Mouse (Mus musculus): ENCODE data around the gene Bckdha.

Gene Bckdha

DNA sequence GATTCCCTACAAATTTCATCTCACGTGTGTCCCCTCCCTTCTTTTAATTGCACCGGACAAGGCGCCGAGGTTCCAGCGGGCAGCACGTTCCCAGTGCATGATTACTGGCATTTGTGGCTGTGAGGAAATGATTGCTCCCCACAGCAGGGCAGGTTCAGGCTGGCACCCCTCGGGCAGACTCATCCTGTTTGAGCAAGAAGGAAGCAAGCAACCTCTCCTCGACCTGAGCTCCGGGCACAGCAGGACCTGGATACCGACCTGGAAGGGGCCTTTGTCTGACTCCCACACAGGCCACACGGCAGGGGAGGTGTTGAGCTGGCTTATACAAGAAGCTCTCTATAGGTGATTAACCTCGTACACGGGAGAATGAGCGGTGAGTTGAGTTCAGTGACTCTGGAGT, 13.7 kb downstream of the Bckdha start:
- DNase-seq (ENCODE audit: low read depth, low spot score): no peak

DNA sequence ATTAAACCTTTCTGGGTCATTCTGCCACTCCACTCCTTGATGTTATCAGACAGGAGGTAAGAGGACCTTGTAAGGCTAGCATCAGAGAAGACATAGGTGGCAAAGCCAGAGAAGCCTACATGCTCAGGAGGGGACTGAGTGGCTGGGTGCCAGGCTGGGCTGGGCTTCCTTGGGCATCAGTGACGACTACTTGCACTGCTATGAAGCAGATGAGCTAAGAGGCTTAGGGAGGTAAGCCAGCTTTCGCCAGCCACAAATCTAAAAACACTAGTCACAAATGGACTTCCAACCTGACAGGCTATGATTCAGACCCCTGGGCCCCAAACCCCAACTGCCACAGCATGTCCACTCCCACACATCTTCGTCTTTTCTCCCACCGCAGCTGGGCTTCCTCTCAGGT, 14.2 kb downstream of the Bckdha start:
- DNase-seq (ENCODE audit: low read depth, low spot score): no peak

DNA sequence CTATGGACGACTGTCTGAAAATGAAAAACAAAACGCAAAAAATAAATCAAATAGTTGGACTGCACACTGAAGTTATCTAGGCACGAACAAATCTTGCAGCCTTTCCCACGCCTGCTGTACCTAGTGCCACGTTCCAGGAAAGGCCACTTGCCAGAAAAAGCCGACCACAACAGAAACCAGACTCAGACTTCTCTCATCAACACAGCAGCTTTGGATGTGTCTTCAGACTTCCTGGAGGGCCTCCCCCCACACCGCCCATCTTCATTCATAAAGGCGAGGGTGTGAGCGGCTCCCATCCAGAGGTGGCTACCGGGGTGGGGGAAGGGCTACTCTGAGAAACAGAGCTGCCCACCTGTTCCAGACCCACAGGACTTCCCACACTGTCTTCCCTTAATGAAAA, 14.6 kb downstream of the Bckdha start:
- no peak for DNase-seq (ENCODE audit: low read depth, low spot score)

DNA sequence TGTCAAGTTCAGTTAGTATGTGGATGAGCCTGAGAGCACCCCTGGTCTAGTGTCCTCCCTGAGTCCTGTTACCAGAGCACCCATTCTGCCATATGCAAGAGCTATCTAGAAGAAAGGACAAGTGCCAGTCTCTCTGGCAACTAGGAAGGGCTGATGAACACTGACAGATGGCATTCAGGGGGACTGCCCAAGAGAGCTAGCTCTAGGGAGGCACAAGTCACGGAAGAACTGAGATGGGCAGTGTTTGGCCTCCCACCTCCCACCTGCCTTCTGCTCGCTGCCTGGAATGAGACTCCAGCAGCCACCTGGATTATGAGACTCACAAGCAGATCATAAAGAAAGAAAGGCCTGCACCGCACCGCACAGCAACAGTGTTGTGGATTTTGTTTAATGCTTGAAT, 19.0 kb downstream of the Bckdha start:
- DNase-seq (ENCODE audit: low read depth, low spot score): no peak

DNA sequence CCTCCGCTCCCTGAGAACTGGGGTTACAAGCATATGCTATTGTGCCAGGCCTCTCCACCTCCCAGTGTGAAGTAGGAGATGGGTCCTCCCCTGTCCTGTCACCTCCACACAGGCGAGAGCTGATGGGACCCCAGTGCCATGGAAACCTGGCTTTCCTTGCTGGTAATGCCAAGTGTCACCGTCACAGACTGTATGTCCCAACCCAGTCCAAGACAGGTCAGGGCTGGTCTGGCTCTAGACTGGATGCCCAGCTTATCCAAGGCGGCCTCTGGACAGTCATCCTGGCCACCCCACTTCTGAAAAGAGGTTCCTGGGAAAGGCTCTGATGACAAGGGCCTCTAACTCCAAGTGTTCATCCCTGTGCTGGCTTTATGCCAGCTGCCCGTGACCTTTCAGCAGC, 21.7 kb downstream of the Bckdha start:
- DNase-seq (ENCODE audit: low read depth, low spot score): no peak

DNA sequence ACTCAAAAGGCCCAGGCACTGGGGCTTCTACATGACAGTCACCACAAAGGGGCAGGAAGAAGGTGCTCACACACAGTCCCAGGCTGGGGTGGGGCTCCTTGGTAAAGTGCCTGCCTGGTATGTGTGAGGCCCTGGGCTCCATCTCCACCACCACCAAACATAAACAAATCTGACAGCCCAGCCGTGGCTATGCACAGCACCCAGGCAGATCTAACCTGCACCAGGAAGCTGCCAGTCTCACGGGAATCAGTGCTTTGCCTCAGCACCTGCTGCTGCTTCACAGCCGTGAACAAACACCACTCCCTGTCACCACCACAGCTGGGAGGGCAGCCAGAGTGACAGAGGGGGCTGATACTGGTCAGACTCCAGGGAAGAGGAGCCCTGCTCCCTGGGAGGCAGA, 22.4 kb downstream of the Bckdha start:
- no peak for DNase-seq (ENCODE audit: low read depth, low spot score)

DNA sequence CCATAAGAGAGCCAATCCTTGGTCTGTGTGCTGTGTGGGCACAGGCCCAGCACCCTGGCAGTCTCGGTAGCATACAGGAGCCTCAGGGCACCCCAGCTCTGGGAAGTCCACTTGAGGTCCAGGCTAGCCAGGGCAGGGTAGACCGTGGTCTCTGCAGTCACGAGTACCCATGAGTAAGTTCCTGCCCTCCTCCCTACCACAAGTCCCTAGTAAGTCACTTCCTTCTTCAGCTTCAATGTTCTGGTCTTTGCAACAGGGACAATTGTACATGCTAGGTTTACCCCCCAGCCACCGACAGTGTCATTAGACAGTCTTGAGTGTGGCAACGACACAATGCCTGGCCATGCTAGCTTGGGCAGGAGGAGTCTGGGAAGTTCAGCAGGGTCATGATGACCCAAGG, 26.1 kb downstream of the Bckdha start:
- DNase-seq (ENCODE audit: low read depth, low spot score): no peak

DNA sequence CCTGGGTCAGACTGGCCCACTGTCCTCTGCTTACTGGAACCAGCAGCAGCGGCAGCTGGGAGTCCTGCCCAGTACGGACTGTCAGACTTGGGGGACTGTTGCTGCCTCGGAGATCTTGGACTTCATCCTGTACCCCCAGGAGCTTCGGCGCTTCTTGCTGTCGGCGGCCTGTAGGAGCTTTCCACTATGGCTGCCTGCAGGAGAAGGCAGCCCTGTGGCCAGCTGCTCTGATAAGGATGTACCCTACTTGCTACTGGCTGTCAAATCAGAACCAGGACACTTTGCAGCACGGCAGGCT, 30.5 kb downstream of the Bckdha start:
- no peak for DNase-seq (ENCODE audit: low read depth, low spot score)

DNA sequence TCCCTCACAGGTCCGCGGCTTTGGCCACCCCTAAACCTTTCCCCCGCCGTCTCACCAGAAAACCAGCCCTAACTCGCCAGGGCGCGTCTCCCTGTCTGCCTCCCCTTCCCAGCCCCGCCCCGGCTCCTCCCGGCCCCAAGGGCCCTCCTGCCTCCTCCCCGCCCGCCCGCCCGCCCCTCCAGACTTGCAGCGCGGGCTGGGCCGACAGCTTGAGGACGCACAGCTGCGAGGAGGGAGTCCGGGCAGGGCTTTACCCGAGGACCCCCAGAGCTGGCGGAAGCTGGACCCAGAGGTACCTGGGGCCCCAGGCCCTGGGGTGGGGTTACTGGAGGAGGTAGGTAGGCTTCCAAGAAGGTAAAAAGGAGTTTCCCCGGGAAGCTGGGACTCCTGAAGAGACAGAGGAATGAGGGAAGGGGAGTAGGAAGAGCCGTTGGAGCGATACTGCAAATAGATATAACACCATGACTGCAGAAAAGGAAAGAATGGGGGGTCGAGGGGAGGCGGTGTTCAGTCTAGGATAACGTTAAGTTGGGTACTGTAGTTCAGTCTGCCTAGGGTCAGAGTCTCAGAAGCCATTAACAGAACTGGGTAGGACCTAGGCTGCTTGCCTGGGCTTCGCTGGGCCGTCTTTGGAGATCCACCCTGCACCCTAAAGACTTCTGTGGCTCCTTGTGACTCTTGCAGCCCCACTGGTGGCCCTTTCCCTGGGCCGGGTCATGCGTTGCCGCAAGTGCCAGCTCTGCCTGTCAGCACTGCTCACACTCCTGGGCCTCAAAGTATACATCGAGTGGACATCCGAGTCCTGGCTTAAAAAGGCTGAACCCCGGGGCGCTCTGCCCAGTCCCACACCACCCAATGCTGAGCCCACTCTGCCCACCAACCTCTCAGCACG, 31.1 kb downstream of the Bckdha start:
- peak; percentile 23 for DNase-seq (ENCODE audit: low read depth, low spot score)

DNA sequence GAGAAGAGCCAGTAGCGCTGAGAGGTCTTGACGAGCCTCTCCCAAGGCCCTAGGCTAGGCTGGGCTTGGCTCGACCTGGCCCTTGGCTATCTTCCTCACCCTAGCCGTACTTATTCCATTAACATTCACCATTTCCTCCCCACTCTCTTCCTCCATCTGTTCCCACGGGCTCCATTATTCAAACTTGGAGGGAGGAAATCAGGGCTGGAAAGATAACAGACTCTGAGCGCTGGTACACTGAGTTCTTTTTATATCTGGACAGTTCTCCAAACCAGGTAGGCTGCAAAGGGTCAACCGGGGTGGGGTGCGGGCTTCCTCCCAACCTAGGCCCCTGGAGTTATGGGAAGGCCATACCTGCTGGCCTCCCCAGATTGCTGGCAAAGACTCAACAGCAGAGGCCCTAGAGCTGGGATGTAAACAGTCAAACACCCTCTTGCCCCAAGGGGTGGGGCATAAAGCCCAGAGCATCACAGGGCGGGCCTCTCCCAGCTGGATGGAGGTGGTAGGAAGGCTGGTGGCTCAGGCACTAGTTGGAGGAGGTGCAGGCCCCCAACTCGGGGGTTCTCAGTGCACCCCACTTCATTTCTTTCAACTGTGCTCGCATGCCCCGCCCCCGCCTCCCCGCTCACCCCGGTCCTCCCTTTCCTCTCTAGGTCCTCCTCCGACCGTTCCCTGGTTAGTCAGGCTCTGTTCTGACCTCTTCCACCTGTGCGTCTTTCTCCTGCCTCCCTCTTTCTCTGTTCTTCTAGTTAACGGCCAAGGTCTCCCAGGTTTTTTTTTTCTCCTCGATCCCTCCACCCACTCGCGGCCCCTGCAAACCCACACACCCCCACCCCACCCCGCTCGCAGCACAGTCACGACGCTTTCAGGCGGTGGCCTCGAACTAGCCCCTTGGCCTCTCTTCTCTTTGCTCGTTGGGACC, 32.0 kb downstream of the Bckdha start, which contains the start of gene B3gnt8:
Gene B3gnt8, plus strand, starts transcription at position 146 of the 922 bp plus-strand sequence.
- no peak for DNase-seq (ENCODE audit: low read depth, low spot score)

DNA sequence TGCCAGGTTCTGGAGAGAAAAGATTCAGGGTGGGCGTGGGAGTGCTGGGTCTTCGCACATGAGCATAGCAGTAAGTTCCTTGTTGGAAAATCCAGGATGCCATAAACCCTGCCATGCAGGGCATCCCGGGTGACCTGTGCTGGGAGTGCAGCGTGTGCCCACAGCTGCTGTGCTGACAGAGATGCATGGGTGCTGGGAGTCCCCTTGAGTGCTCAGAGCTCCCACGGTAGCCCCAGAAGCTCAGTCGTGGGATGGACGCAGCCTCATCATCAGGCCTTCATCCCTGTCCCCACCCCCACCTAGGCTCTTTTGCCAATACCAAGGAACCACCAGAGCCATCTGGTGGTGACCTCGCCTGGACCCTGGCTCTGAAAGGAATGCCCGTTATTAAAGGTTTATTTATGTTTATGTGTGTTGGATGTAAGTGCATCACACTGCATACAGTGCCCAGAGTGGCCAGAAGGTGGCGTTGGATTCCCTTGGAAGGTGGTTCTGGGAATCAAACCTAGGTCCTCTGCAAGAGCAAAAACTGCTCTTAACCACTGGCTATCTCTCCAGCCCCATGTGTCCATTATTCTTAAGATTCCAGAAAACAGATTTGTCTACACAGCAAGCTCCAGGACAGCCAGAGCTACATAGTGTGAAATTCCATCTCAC, 33.1 kb downstream of the Bckdha start:
- DNase-seq (ENCODE audit: low read depth, low spot score): no peak

DNA sequence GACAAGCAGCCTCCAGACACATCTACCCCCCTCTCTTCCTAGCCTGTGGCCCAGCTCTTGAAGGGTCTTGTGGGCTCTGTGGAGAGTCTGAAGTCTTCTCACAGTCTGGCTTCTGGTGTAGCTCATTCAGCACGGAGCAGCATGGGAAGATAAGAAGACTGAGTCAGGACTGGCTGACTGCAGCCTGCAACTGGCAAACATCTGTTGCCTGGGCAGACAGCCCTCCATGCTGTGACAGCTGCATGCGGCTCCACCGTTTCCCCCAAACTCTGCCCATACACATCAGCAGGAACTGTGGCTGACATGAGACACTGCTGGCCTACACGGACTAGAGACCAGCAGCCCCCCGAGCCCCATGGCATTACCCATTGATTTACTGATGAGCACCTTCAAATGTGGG, 33.9 kb downstream of the Bckdha start:
- DNase-seq (ENCODE audit: low read depth, low spot score): no peak

DNA sequence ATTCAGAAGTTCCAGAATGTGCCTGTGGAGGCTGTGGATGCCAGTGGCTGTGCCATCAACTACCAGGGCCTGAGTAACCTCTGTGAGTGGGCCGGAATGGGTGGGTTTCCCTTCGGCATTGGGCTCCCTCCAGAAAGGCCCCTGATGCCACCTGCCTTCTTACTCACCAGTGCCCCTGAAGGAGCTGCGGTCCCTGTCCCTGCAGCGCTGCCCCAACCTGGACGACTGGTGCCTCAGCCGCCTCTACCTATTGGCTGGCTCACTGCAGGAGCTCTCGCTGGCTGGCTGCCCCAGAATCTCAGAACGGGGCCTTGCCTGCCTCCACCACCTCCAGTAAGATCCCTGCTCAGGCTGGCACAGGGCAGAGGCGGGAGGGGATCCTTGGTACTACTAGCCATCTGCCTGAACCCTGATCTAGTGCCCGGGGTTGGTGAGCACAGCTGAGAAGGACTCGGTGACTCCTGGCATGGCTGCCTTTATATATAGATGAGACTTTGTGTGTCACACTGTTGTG, 34.9 kb downstream of the Bckdha start:
- DNase-seq (ENCODE audit: low read depth, low spot score): no peak

DNA sequence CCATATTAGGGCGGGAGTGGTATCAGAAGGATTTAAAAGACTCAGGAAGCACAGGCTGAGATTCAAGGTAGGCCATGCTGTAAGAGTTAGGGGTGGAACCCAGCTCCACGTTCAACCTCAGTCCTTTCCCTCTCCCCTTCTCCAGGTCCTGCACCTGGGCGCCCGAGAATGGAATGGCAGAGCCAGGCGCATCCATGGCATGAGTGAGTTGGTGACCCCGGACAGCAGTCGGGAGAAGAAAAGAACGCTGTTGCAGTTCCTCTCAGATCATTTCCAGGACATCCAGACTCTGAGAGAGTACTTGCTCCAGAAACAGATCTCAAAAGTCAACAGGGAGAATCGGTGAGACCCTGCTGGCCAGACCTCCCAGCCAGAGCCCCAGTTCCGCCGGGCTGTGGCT, 38.0 kb downstream of the Bckdha start:
- DNase-seq (ENCODE audit: low read depth, low spot score): no peak

DNA sequence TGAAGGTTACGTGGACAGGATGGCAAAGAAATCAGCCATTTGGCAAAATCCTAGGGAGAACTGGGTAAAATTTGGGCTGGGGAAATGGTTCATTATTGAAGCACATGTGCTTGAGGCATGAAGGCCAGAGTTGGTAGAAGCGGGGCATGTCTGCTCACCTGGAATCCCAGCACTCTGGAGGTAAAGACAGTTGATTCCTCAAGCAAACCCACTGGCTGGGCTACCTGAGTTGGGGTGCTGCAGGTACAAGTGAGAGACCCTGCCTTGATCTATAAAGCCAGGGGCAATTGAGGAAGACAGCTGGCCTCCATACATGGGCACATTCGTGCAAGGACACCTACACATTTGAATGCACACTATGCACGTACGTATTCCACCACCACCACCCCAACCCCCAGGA, 38.7 kb downstream of the Bckdha start:
- DNase-seq (ENCODE audit: low read depth, low spot score): no peak

DNA sequence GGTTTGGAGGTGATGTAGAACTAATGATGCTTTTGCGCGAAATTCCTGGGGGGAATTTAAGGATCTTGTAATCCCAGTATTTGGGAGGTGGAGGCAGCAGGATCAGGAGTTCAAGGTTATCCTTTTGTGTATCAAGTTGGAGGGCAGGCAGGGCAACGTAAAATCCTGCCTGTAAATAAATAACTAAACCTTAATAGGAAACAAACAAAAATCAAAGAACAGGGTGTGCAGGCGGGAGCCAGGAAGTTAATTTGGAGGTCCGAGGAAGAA, 39.1 kb downstream of the Bckdha start:
- no peak for DNase-seq (ENCODE audit: low read depth, low spot score)

DNA sequence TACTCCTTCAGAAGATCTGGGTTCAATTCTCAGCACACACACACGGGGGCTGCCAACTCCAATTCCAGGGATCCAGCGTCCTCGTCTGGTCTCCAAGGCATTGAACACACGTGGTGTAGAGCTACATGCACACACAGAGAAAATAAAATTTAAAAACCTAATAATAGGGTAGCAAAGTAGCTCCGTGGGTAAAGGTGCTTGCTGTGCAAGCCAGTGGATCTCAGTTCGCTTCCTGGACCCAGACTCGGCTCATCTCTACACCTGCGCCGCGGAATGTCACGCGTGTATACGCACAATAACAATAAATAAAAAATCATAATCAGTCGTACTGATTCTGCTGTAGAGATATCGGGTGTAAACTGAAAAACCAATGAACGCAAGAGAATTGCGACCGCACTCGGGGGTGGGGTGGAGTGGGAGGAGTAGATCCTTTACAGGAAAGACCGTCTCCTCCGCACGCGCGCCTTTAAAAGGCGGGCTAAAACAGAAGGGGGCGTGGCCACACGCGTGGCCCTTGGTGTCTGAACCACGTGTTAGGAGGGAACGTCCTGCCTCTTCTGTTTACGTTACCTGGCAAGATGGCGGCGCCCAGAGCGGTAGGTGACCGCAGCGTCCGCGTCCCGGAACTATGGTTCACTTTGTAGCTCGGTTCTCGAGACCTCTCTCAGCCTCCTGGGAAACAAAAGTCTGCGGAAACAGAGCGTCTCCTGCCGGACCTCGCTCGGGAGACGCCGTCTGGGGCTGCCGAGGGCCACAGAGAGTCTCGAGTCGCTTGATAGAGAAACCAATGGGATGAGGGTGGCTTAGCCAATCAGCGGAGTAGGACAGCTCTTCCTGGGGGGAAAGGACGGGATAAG, 39.7 kb downstream of the Bckdha start, which contains the start of gene Dmac2:
Gene Dmac2, plus strand, starts transcription at position 550 of the 857 bp plus-strand sequence.
- DNase-seq (ENCODE audit: low read depth, low spot score): peak; percentile 94

DNA sequence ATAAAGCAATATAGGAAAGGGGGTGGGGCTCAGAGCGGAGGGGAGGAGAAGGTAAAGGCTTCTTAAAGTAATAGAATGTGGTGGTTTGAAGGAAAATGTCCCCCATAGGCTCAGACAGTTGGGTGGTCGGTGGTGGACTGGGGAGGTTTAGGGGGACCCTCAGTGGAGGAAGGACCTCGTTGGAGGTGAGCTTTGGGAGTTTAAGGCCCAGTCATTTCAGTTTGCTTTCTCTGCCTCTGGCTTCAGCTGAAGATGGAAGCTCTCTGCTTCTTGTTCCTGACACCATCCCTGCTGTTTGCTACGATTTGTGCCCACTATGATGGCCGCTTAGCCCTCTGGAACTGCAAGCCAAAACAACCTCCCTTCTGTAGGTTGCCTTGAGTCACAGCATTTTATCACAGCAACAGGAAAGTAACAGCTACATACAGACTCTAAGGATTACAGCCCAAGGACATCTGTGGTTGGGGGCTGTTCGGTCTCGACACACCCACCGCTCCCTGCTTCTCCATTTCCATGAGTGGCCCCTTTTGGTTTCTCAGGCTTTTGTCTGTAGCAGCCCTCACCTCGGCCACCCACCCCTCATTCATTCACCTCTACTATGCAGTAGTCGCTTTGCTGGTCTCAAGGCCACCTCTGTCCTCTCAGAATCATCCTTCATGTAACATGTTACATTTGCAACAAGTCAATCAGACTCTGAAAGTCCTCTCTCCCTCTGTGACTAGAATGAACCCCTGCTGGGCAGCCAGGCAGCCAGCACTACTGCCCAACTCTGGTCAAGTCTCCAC, 41.2 kb downstream of the Bckdha start:
- DNase-seq (ENCODE audit: low read depth, low spot score): no peak

DNA sequence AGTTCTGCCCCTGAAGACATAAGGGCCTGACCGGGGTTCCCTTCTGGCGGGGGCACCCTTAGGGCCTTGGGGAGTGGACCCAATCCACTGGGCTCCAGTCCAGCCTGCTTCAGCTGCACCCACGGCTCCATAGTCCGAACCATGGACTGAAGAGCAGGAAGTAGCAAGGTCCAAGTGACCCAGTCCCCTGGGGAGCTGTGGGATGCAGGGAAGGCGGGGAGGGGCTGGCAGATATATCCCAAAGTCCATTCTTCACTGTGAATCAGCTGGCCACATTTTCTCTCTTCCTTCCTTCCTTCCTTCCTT, 43.1 kb downstream of the Bckdha start, which contains the start of gene Erich4:
Gene Erich4, minus strand, starts transcription at position 187 of the 306 bp plus-strand sequence.
- DNase-seq (ENCODE audit: low read depth, low spot score): no peak
